Mouse (Mus musculus) left cerebral cortex, adult 8-10 months (tissue): ENCODE measurements around the gene Wdr24. TPM values are rescaled to one million over a fixed set of nuclear protein-coding genes. Genes with fewer than 3 reads are reported as not detected.

Source experiments
- DNase-seq, 2 experiments: peaks; one replicate each; pipeline ENCODE4 v3.0.0; 2022; ENCODE audit warnings: low spot score in 2 of 2
- total RNA-seq, 4 experiments: library from RNA; stranded (reverse); gene quantifications; 2 replicates each; pipeline ENCODE4 v1.2.4; 2022

Wdr24 gene
- total RNA-seq, 4 experiments from 2014 or later = 22.1 to 28.5 (median 26.8) TPM

- DNase-seq = no peak
Measured at GRCm38 (mm10) chr17:25830806-25831431, 7.5 kb downstream of the Wdr24 start.

GRCm38 (mm10) chr17:25831451-25832281 lies 8.2 kb downstream of the Wdr24 start:
- no peak for DNase-seq

- DNase-seq = peak; percentile 97 to 99
Measured at GRCm38 (mm10) chr17:25832436-25833290, 9.2 kb downstream of the Wdr24 start.

- peak in 1 of 2 experiments; percentile 87 for DNase-seq
Measured at GRCm38 (mm10) chr17:25833291-25833663, 9.8 kb downstream of the Wdr24 start, which contains the start of gene Stub1. TSS of gene Stub1 (minus strand) at chr17:25833404.

GRCm38 (mm10) chr17:25833961-25834594 lies 10.7 kb downstream of the Wdr24 start:
- no peak for DNase-seq

- DNase-seq = no peak
Measured at GRCm38 (mm10) chr17:25834595-25835222, 11.3 kb downstream of the Wdr24 start.

- no peak for DNase-seq
Measured at GRCm38 (mm10) chr17:25835301-25835700, 11.9 kb downstream of the Wdr24 start.

GRCm38 (mm10) chr17:25835816-25836215 lies 12.4 kb downstream of the Wdr24 start:
- DNase-seq = no peak

- peak in 1 of 2 experiments; percentile 42 for DNase-seq
Measured at GRCm38 (mm10) chr17:25836397-25837075, 13.1 kb downstream of the Wdr24 start.

- peak in 1 of 2 experiments; percentile 84 for DNase-seq
Measured at GRCm38 (mm10) chr17:25837076-25837410, 13.6 kb downstream of the Wdr24 start, which contains the start of gene Rhbdl1. TSS of gene Rhbdl1 (minus strand) at chr17:25837295.

GRCm38 (mm10) chr17:25837533-25837932 lies 14.1 kb downstream of the Wdr24 start:
- no peak for DNase-seq

- DNase-seq = no peak
Measured at GRCm38 (mm10) chr17:25838904-25839303, 15.5 kb downstream of the Wdr24 start.

- DNase-seq = no peak
Measured at GRCm38 (mm10) chr17:25839455-25840235, 16.2 kb downstream of the Wdr24 start.

GRCm38 (mm10) chr17:25840519-25840918 lies 17.1 kb downstream of the Wdr24 start:
- DNase-seq = no peak

GRCm38 (mm10) chr17:25841117-25841880 lies 17.9 kb downstream of the Wdr24 start, which contains the start of gene Gm20683:
TSS of gene Gm20683 (minus strand) at chr17:25841763.
- no peak for DNase-seq

GRCm38 (mm10) chr17:25842509-25842908 lies 19.1 kb downstream of the Wdr24 start:
- DNase-seq = no peak

- DNase-seq = no peak
Measured at GRCm38 (mm10) chr17:25843122-25843521, 19.7 kb downstream of the Wdr24 start.

- peak in 1 of 2 experiments; percentile 27 for DNase-seq
Measured at GRCm38 (mm10) chr17:25843636-25844395, 20.4 kb downstream of the Wdr24 start.
